Mouse (Mus musculus): Measurements from ENCODE around the gene Ube2e3. TPM values are rescaled to one million over a fixed set of nuclear protein-coding genes. Genes with fewer than 3 reads are reported as not detected.

The Ube2e3 gene
- total RNA-seq, 1 experiment: 35.1 TPM

- DNase-seq (ENCODE audit: low read depth, low spot score): no peak
- Histone ChIP-seq H3K9ac (ENCODE audit: insufficient read depth, low read depth, low read length, poor library complexity, severe bottlenecking) (no peak overlapping the region), H3K4me1 (ENCODE audit: control insufficient read depth in 2 of 2, insufficient read depth in 2 of 2, low read length in 2 of 2, poor library complexity in 1 of 2) (0 out of 4 replicates have a peak, but pooled peaks cover 0 to 1% of the 10 kb centered on the region in 2 experiments), H3K9me3 (ENCODE audit: control insufficient read depth, insufficient read depth, low read depth, low read length) (no peaks in the 10 kb centered on the region), H3K27ac (ENCODE audit: insufficient read depth, low read depth, low read length, poor library complexity, severe bottlenecking) (no peak overlapping the region), H3K4me3 (ENCODE audit: insufficient read depth in 1 of 2, low read depth in 1 of 2, low read length in 2 of 2, poor library complexity in 1 of 2, severe bottlenecking in 1 of 2) (no peak overlapping the region), H3K36me3 (ENCODE audit: control insufficient read depth, insufficient read depth, low read length, poor library complexity, severe bottlenecking) (no peaks in the 10 kb centered on the region)
- in situ Hi-C loops (cut with MboI; ENCODE audit: low sequenced_read_pairs in 2 of 2, unreplicated experiment in 2 of 2): no loop called here
- no peak for TF ChIP-seq ZC3H11A (IDR thresholded peaks at IDR 0.05; ENCODE audit: borderline replicate concordance, low read depth, low read length)
These were observed 18.5 kb downstream of the Ube2e3 start for GRCm38 (mm10) chr2:78886446-78886845.

GRCm38 (mm10) chr2:78888190-78888589 is 20.3 kb downstream of the Ube2e3 start:
- in situ Hi-C loops (cut with MboI; ENCODE audit: low sequenced_read_pairs in 2 of 2, unreplicated experiment in 2 of 2): no loop called here
- no peak for DNase-seq (ENCODE audit: low read depth, low spot score)
- Histone ChIP-seq H3K27ac (ENCODE audit: insufficient read depth, low read depth, low read length, poor library complexity, severe bottlenecking) (no peak overlapping the region), H3K36me3 (ENCODE audit: control insufficient read depth, insufficient read depth, low read length, poor library complexity, severe bottlenecking) (no peaks in the 10 kb centered on the region), H3K4me1 (ENCODE audit: control insufficient read depth in 2 of 2, insufficient read depth in 2 of 2, low read length in 2 of 2, poor library complexity in 1 of 2) (0 out of 4 replicates have a peak, but pooled peaks cover 0 to under 1% of the 10 kb centered on the region in 2 experiments), H3K9me3 (ENCODE audit: control insufficient read depth, insufficient read depth, low read depth, low read length) (no peaks in the 10 kb centered on the region), H3K4me3 (ENCODE audit: insufficient read depth in 1 of 2, low read depth in 1 of 2, low read length in 2 of 2, poor library complexity in 1 of 2, severe bottlenecking in 1 of 2) (no peak overlapping the region), H3K9ac (ENCODE audit: insufficient read depth, low read depth, low read length, poor library complexity, severe bottlenecking) (no peak overlapping the region)
- TF ChIP-seq HCFC1 (IDR thresholded peaks at IDR 0.05; ENCODE audit: borderline replicate concordance, insufficient read depth, low read length) (no peak), CHD2 (IDR thresholded peaks at IDR 0.05; ENCODE audit: low read depth, low read length) (no peak), ZNF384 (IDR thresholded peaks at IDR 0.05; ENCODE audit: low read depth, low read length) (no peak), ZC3H11A (IDR thresholded peaks at IDR 0.05; ENCODE audit: borderline replicate concordance, low read depth, low read length) (no peak), MAFK (IDR thresholded peaks at IDR 0.05; ENCODE audit: insufficient read depth, low read depth, low read length) (no peak)

GRCm38 (mm10) chr2:78895216-78895615 is 27.3 kb downstream of the Ube2e3 start:
- Histone ChIP-seq H3K4me1 (ENCODE audit: control insufficient read depth in 2 of 2, insufficient read depth in 2 of 2, low read length in 2 of 2, poor library complexity in 1 of 2) (no peaks in the 10 kb centered on the region), H3K9ac (ENCODE audit: insufficient read depth, low read depth, low read length, poor library complexity, severe bottlenecking) (no peak overlapping the region), H3K4me3 (ENCODE audit: insufficient read depth in 1 of 2, low read depth in 1 of 2, low read length in 2 of 2, poor library complexity in 1 of 2, severe bottlenecking in 1 of 2) (no peak overlapping the region), H3K27ac (ENCODE audit: insufficient read depth, low read depth, low read length, poor library complexity, severe bottlenecking) (no peak overlapping the region), H3K9me3 (ENCODE audit: control insufficient read depth, insufficient read depth, low read depth, low read length) (no peaks in the 10 kb centered on the region), H3K36me3 (ENCODE audit: control insufficient read depth, insufficient read depth, low read length, poor library complexity, severe bottlenecking) (no peaks in the 10 kb centered on the region)
- DNase-seq (ENCODE audit: low read depth, low spot score): no peak
- TF ChIP-seq CHD2 (IDR thresholded peaks at IDR 0.05; ENCODE audit: low read depth, low read length): no peak
- in situ Hi-C loops (cut with MboI; ENCODE audit: low sequenced_read_pairs in 2 of 2, unreplicated experiment in 2 of 2): no loop called here

GRCm38 (mm10) chr2:78905916-78906315 is 38.0 kb downstream of the Ube2e3 start:
- DNase-seq (ENCODE audit: low read depth, low spot score): no peak

GRCm38 (mm10) chr2:78911516-78911915 is 43.6 kb downstream of the Ube2e3 start:
- Histone ChIP-seq H3K4me1 (ENCODE audit: control insufficient read depth in 2 of 2, insufficient read depth in 2 of 2, low read length in 2 of 2, poor library complexity in 1 of 2) (no peaks in the 10 kb centered on the region), H3K4me3 (ENCODE audit: insufficient read depth in 1 of 2, low read depth in 1 of 2, low read length in 2 of 2, poor library complexity in 1 of 2, severe bottlenecking in 1 of 2) (no peak overlapping the region), H3K36me3 (ENCODE audit: control insufficient read depth, insufficient read depth, low read length, poor library complexity, severe bottlenecking) (no peaks in the 10 kb centered on the region), H3K27ac (ENCODE audit: insufficient read depth, low read depth, low read length, poor library complexity, severe bottlenecking) (no peak overlapping the region), H3K9me3 (ENCODE audit: control insufficient read depth, insufficient read depth, low read depth, low read length) (no peaks in the 10 kb centered on the region), H3K9ac (ENCODE audit: insufficient read depth, low read depth, low read length, poor library complexity, severe bottlenecking) (no peak overlapping the region)
- TF ChIP-seq HCFC1 (IDR thresholded peaks at IDR 0.05; ENCODE audit: borderline replicate concordance, insufficient read depth, low read length) (no peak), ZNF384 (IDR thresholded peaks at IDR 0.05; ENCODE audit: low read depth, low read length) (no peak), MAFK (IDR thresholded peaks at IDR 0.05; ENCODE audit: insufficient read depth, low read depth, low read length) (no peak), ZC3H11A (IDR thresholded peaks at IDR 0.05; ENCODE audit: borderline replicate concordance, low read depth, low read length) (no peak), CHD2 (IDR thresholded peaks at IDR 0.05; ENCODE audit: low read depth, low read length) (no peak)
- no peak for DNase-seq (ENCODE audit: low read depth, low spot score)
- in situ Hi-C loops (cut with MboI; ENCODE audit: low sequenced_read_pairs in 2 of 2, unreplicated experiment in 2 of 2): loop anchor here in 1 of 2 experiments (25.0 kb wide), 1 partner anchor 874 kb away; no protein-coding TSS in a partner anchor

More at GRCm38 (mm10) chr2:78905916-78906315, 38.0 kb downstream of the Ube2e3 start:
- in situ Hi-C loops (cut with MboI; ENCODE audit: low sequenced_read_pairs in 2 of 2, unreplicated experiment in 2 of 2): loop anchor here in 1 of 2 experiments (25.0 kb wide), 1 partner anchor 869 kb away; no protein-coding TSS in a partner anchor
- TF ChIP-seq MAFK (IDR thresholded peaks at IDR 0.05; ENCODE audit: insufficient read depth, low read depth, low read length): no peak
- TF ChIP-seq CHD2 (IDR thresholded peaks at IDR 0.05; ENCODE audit: low read depth, low read length): no peak
- no peak for TF ChIP-seq ZC3H11A (IDR thresholded peaks at IDR 0.05; ENCODE audit: borderline replicate concordance, low read depth, low read length)
- TF ChIP-seq ZNF384 (IDR thresholded peaks at IDR 0.05; ENCODE audit: low read depth, low read length): no peak
- TF ChIP-seq HCFC1 (IDR thresholded peaks at IDR 0.05; ENCODE audit: borderline replicate concordance, insufficient read depth, low read length): no peak
- Histone ChIP-seq H3K4me3 (ENCODE audit: insufficient read depth in 1 of 2, low read depth in 1 of 2, low read length in 2 of 2, poor library complexity in 1 of 2, severe bottlenecking in 1 of 2) (no peak overlapping the region), H3K36me3 (ENCODE audit: control insufficient read depth, insufficient read depth, low read length, poor library complexity, severe bottlenecking) (no peaks in the 10 kb centered on the region), H3K9ac (ENCODE audit: insufficient read depth, low read depth, low read length, poor library complexity, severe bottlenecking) (no peak overlapping the region), H3K27ac (ENCODE audit: insufficient read depth, low read depth, low read length, poor library complexity, severe bottlenecking) (no peak overlapping the region), H3K4me1 (ENCODE audit: control insufficient read depth in 2 of 2, insufficient read depth in 2 of 2, low read length in 2 of 2, poor library complexity in 1 of 2) (no peaks in the 10 kb centered on the region), H3K9me3 (ENCODE audit: control insufficient read depth, insufficient read depth, low read depth, low read length) (no peaks in the 10 kb centered on the region)

Data from ES-E14 (cell line).